Mouse (Mus musculus) small intestine, adult 2 months (tissue): ENCODE results near the gene Map7.

Experiments used
- CTCF ChIP-seq: fragments of 200-500 bp; IDR thresholded peaks from 2 replicates; pipeline ENCODE4 v1.5.1; 2012; ENCODE audit warnings: low read depth, mild to moderate bottlenecking, control low read depth, inconsistent platforms, low read length, moderate library complexity, mixed read lengths; ENCODE audit not compliant: insufficient replicate concordance, insufficient read length; ENCODE audit errors: extremely low read depth
- POLR2A ChIP-seq: fragments of 200-500 bp; IDR thresholded peaks from 2 replicates; pipeline ENCODE4 v1.6.1; 2012; ENCODE audit warnings: low read depth, mild to moderate bottlenecking, control low read depth, inconsistent platforms, low read length, moderate library complexity

DNA sequence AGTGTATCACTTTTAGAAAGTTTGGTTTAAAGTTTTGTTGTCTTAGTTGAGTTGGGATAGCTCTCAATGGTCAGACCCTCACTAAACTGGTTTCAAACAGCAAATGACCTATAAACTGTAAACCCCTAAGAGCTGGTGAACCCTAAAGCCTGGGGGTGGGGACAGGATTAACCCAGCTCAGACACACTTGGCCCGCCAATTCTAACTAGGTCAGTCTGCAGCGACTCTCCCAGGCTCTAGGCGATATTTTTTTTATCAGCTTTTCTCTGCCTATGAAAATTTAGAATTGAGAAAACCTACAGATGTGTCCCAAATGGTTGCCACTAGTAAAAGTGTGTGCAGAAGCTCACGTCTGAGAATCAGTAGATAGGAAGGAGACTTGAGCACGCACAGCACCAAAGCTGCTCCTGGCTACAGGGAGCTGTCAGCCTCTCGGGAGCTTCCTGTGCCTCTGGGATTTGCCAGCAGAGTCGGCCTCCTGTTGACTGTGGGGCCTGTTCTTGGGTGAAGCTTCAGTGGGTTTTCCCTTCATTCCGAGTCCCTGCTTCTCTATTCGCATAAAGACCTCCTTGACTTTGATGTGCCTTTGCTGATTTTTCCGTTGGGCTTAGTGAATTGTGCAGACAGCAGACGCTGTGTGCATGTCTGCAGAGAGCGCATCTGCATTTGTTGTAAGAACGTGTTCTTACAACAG lies 46.7 kb downstream of the Map7 start:
- TF ChIP-seq POLR2A (no peak), CTCF (no peak)
